Mouse (Mus musculus) brain, embryonic 18.5 days (tissue): ENCODE results near the gene Tecrl.

ENCODE experiments used
- DNase-seq: peaks from one replicate; pipeline ENCODE4 v3.0.0-alpha.2; 2012; ENCODE audit warnings: low read depth, low spot score

Gene Tecrl

DNA sequence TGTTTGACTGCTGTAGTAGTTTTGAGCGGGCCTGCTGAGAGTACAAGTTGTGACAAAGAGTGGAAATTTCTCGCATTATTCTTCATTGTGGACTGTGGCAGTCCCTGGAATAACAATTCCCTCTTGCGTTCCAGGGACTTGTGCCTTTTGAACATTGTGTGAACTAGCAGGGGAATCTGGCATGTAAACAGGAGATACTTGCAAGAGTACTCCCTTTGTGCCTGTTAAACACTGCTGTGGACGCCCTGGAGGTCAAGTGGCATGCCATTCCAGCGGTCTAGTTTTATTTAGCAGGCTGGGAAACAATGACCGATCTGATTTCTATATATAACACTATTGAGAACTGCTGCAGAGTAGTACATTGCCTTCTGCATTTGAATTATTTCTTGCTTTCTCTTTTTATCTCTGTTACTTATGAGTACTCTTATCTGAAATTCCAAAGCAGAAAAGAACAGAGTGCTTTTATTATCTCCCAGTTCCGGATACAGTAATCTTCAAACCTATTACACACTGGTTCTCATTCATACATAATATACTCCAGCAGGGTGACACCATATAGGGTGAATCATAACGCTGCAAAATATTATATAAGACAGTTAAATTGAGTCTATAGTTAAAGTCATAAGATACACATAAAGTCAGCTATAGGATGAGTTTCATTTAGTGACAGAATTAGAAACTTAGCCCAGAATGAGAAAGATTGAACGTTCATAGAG, at the start of gene Tecrl:
Gene Tecrl (minus strand): TSS at position 350 of the 716 bp plus-strand sequence.
- DNase-seq, result no peak

DNA sequence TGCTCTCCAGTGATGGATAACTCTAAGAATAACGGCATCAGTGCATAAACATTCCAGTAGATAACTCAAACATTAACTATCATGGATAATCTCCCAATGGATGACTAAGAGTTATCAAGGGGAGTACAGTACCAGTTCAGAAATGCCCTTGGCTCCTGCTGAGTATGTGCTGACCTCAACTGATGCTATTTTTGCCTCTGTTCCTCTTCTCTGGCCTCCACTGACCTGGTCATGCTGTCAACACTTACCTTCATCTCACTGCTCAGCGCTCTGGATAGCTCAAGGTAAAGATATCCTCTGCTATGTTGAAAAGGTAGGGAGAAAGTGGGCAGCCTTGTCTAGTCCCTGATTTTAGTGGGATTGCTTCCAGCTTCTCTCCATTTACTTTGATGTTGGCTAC, 30.0 kb upstream of the Tecrl start:
- DNase-seq, result no peak

DNA sequence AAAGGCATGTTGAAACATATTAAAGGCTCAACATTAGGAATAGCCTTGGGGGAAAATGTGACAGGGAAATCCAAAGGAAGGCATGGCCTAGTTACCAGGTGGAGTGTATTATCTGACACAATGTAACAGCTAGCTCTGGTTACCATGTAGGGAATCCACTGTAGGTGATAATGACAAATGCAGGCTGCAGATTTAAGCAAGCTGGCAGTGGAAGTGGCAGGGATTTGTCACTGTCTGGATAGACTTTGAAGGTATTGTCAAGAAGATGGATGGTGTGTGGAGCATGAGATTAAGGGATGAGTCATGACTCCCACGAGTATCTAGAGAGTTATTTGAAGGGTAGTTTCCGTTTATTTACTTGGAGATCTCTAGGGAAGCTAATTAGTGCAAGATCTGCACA, 3.4 kb downstream of the Tecrl start:
- DNase-seq, result no peak

DNA sequence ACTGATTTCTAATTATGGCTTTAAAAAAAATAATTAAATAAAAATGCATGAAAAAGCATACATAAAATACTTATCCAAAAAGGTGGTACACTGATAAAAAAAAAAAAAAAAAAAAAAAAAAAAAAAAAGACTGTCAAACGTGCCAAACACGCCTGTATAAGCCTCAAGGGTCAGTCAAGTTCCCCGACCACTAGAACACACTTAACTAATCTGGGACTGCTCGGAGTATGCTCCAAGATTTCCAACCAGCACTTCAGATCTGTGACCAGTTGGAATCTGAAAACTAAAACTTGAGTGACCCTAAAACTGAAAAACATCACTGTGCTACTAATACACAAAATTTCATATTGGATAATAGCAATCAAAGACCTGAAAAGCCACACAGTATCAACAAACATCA, 15.9 kb downstream of the Tecrl start:
- DNase-seq, result no peak

DNA sequence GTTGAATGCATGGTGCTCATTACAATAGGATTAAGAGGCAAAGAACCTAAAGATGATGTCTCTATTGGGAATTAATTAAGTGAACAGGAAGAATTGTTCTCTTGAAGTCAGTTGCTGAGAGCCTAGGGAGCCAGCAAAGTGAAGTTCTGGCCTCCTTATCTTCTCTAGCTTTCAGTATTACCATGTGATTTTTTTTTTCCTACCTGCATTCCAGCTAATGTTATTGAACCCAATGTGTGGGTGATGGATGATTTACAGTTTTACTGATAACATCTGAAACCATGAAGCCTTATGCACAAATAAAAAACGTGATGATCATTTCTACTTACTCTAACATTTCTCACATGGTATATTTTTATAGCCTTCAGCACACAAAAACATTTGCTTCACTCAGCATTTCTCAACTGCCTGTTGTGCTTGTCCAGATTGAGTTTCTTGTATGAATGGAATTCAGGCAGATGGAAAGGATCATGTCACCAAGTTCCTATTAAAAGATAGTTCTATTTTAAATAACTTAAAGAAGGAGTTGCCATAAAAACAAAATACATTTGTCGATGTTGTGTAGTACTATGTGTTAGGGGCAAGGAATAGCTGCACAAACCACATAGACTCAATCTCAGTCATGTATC, 87.7 kb downstream of the Tecrl start:
- DNase-seq, result no peak

DNA sequence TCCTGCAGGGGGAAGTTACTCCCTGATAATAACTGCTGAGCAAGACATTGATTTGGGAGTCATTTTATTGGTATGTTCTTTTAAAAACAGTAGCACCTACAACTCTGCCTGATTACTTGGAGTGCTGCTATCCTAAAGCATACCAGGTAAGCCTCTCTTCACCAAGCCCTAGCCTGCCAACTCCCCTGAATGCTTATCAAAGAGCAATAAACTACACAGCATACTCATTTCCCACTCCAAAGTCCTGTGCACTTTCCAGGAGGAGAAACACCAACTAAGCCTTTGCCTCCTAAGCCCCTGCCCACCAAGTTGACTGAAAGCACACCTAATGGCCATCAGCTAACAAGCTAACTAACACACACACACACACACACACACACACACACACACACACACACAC, 94.9 kb downstream of the Tecrl start:
- no peak for DNase-seq

DNA sequence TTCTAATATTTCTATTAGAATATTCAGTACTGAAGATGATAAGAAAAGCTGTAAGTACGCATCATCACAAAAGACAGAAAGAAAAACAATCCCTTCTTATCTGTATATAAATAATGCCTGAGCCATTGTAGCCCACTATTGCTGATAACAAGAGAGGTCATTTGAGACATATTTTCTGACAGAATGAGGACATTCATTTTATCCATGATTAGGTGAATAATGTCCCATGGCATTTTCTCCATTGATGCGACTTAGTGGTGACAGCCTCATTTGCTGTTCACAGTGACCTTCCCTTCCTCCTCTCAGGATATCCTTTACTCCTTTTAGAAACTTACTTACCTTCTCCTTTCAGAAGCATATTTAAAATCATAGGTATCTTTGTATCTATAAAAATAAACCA, 100.9 kb downstream of the Tecrl start:
- DNase-seq, result no peak

DNA sequence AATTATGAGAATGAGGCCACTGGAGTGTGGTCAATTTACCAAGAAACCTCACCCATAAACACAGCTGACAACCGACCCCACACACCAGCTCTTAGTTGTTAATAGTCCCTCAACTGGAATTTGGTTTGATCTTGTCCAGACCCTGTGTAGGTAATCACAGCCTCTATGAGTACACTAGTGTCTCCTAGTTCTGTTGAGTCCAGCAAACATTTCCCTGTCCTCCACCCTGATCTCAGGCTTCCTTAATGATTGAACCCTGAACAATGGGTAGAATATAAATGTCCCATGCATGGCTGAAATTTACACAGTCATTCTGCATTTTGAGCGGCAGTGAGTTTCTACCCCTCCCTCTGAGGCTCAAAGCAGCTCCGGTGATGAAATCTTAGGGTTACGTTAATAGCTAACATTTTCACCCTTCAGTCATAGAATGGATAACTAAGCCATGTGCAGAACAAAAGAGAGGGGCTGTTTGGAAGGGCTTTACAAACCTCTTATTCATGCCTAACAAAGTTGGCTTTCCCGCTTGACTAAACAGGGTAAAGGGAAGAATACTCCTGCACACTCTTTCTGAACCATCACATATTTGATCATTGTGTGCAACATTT, 116.0 kb downstream of the Tecrl start:
- DNase-seq, result no peak
